Mouse (Mus musculus): ENCODE measurements around the gene Atox1. TPM values are rescaled to one million over a fixed set of nuclear protein-coding genes. Genes with fewer than 3 reads are reported as not detected.
"Not testable (repeated sequence)": the region's sequence is repeated elsewhere in the genome, so short reads cannot be mapped to it uniquely, and the experiment has no call there.

Gene Atox1
- polyA plus RNA-seq, 1 experiment, result 219 TPM

- no peak for TF ChIP-seq CTCF (IDR thresholded peaks at IDR 0.05; ENCODE audit: extremely low read depth, insufficient read depth, low read length)
- no peak for TF ChIP-seq POLR2A (IDR thresholded peaks at IDR 0.05; ENCODE audit: extremely low read depth, insufficient read depth, low read length)
- H3K27ac ChIP-seq (ENCODE audit: insufficient read depth, low read length), result no peak overlapping the region
- no peak overlapping the region for H3K4me3 ChIP-seq (ENCODE audit: insufficient read depth, low read length)
- peaks cover 5% of the 10 kb centered on the region for H3K4me1 ChIP-seq (ENCODE audit: control insufficient read depth, insufficient read depth, low read length)
Observed at GRCm38 (mm10) chr11:55416609-55417265, 44.3 kb downstream of the Atox1 start.

- not testable (repeated sequence) for H3K4me1 ChIP-seq (ENCODE audit: control insufficient read depth, insufficient read depth, low read length); H3K4me3 ChIP-seq (ENCODE audit: insufficient read depth, low read length); H3K27ac ChIP-seq (ENCODE audit: insufficient read depth, low read length)
Observed at GRCm38 (mm10) chr11:55415731-55416130, 45.3 kb downstream of the Atox1 start.

GRCm38 (mm10) chr11:55415036-55415704 lies 45.9 kb downstream of the Atox1 start:
- Histone ChIP-seq H3K4me3 (ENCODE audit: insufficient read depth, low read length) (no peak overlapping the region), H3K4me1 (ENCODE audit: control insufficient read depth, insufficient read depth, low read length) (peaks cover 4% of the 10 kb centered on the region), H3K27ac (ENCODE audit: insufficient read depth, low read length) (no peak overlapping the region)
- TF ChIP-seq CTCF (IDR thresholded peaks at IDR 0.05; ENCODE audit: extremely low read depth, insufficient read depth, low read length), result no peak
- no peak for TF ChIP-seq POLR2A (IDR thresholded peaks at IDR 0.05; ENCODE audit: extremely low read depth, insufficient read depth, low read length)

- Histone ChIP-seq H3K4me1 (ENCODE audit: control insufficient read depth, insufficient read depth, low read length) (peaks cover 2% of the 10 kb centered on the region; the same call in 1 of the 2 replicates), H3K27ac (ENCODE audit: insufficient read depth, low read length) (no peak overlapping the region), H3K4me3 (ENCODE audit: insufficient read depth, low read length) (no peak overlapping the region)
- no peak for TF ChIP-seq POLR2A (IDR thresholded peaks at IDR 0.05; ENCODE audit: extremely low read depth, insufficient read depth, low read length)
- no peak for TF ChIP-seq CTCF (IDR thresholded peaks at IDR 0.05; ENCODE audit: extremely low read depth, insufficient read depth, low read length)
Observed at GRCm38 (mm10) chr11:55414314-55414713, 46.7 kb downstream of the Atox1 start.

GRCm38 (mm10) chr11:55413416-55413796 lies 47.6 kb downstream of the Atox1 start:
- TF ChIP-seq CTCF (IDR thresholded peaks at IDR 0.05; ENCODE audit: extremely low read depth, insufficient read depth, low read length) (no peak), POLR2A (IDR thresholded peaks at IDR 0.05; ENCODE audit: extremely low read depth, insufficient read depth, low read length) (no peak)
- H3K4me3 ChIP-seq (ENCODE audit: insufficient read depth, low read length), result no peak overlapping the region
- no peaks in the 10 kb centered on the region; the same call in 1 of the 2 replicates for H3K4me1 ChIP-seq (ENCODE audit: control insufficient read depth, insufficient read depth, low read length)
- H3K27ac ChIP-seq (ENCODE audit: insufficient read depth, low read length), result no peak overlapping the region

GRCm38 (mm10) chr11:55412680-55413415 lies 48.2 kb downstream of the Atox1 start:
- Histone ChIP-seq H3K4me3 (ENCODE audit: insufficient read depth, low read length) (no peak overlapping the region), H3K27ac (ENCODE audit: insufficient read depth, low read length) (no peak overlapping the region), H3K4me1 (ENCODE audit: control insufficient read depth, insufficient read depth, low read length) (no peaks in the 10 kb centered on the region; the same call in 1 of the 2 replicates)
- TF ChIP-seq CTCF (IDR thresholded peaks at IDR 0.05; ENCODE audit: extremely low read depth, insufficient read depth, low read length), result no peak
- TF ChIP-seq POLR2A (IDR thresholded peaks at IDR 0.05; ENCODE audit: extremely low read depth, insufficient read depth, low read length), result no peak

- no peak overlapping the region for H3K27ac ChIP-seq (ENCODE audit: insufficient read depth, low read length)
- H3K4me1 ChIP-seq (ENCODE audit: control insufficient read depth, insufficient read depth, low read length), result no peaks in the 10 kb centered on the region; the same call in 1 of the 2 replicates
- TF ChIP-seq POLR2A (IDR thresholded peaks at IDR 0.05; ENCODE audit: extremely low read depth, insufficient read depth, low read length) (no peak), CTCF (IDR thresholded peaks at IDR 0.05; ENCODE audit: extremely low read depth, insufficient read depth, low read length) (no peak)
- no peak overlapping the region for H3K4me3 ChIP-seq (ENCODE audit: insufficient read depth, low read length)
Observed at GRCm38 (mm10) chr11:55412034-55412433, 49.0 kb downstream of the Atox1 start.

GRCm38 (mm10) chr11:55410502-55410901 lies 50.5 kb downstream of the Atox1 start:
- no peak overlapping the region for H3K27ac ChIP-seq (ENCODE audit: insufficient read depth, low read length)
- no peak for TF ChIP-seq CTCF (IDR thresholded peaks at IDR 0.05; ENCODE audit: extremely low read depth, insufficient read depth, low read length)
- no peak for TF ChIP-seq POLR2A (IDR thresholded peaks at IDR 0.05; ENCODE audit: extremely low read depth, insufficient read depth, low read length)

GRCm38 (mm10) chr11:55410005-55410404 lies 51.0 kb downstream of the Atox1 start:
- H3K27ac ChIP-seq (ENCODE audit: insufficient read depth, low read length), result no peak overlapping the region
- TF ChIP-seq CTCF (IDR thresholded peaks at IDR 0.05; ENCODE audit: extremely low read depth, insufficient read depth, low read length) (no peak), POLR2A (IDR thresholded peaks at IDR 0.05; ENCODE audit: extremely low read depth, insufficient read depth, low read length) (no peak)

More at GRCm38 (mm10) chr11:55410502-55410901, 50.5 kb downstream of the Atox1 start:
- Histone ChIP-seq H3K4me1 (ENCODE audit: control insufficient read depth, insufficient read depth, low read length) (no peaks in the 10 kb centered on the region; the same call in 1 of the 2 replicates), H3K4me3 (ENCODE audit: insufficient read depth, low read length) (no peak overlapping the region)

More at GRCm38 (mm10) chr11:55410005-55410404, 51.0 kb downstream of the Atox1 start:
- no peak overlapping the region for H3K4me3 ChIP-seq (ENCODE audit: insufficient read depth, low read length)
- no peaks in the 10 kb centered on the region; the same call in 1 of the 2 replicates for H3K4me1 ChIP-seq (ENCODE audit: control insufficient read depth, insufficient read depth, low read length)

Data from cortical plate, adult 2 months (tissue).